Mouse (Mus musculus): Measurements from ENCODE around the gene Zyg11b. TPM values are rescaled to one million over a fixed set of nuclear protein-coding genes. Genes with fewer than 3 reads are reported as not detected.

Zyg11b gene
- total RNA-seq, 2 experiments from 2014 or later: 38.7 to 39.6 TPM

DNA sequence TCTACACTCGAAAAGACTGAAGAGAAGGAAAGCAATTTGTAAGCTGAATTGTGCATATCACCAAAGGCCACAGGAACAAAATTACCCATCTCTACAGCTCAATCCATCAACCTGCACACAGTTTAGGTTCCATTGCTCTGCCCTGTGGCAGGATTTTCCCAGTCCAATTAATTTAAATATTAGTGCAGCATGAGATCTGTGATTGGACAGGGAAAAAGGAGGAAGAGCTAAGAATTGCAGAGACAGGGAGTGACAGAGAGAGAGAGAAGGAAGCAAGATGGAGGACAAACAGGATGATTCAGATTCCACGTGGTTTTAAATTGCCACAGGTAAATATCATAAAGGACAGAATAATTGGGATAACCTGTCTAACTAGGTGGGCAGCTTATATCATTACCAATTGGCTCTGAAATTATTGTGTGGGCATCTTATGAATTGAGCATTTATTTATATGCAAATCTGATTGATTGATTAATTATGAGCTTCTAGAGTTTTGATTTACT, 108.0 kb downstream of the Zyg11b start:
- DNase-seq: no peak

GRCm38 (mm10) chr4:108182278-108182677, 118.6 kb downstream of the Zyg11b start:
- DNase-seq: no peak

Other genes starting within 250 kb of the Zyg11b start
- 10 to 100 TPM; 15.7 to 17.2 TPM for gene Podn, start 204.7 kb downstream of the Zyg11b start, total RNA-seq (2021)
- gene Scp2, start 156.1 kb downstream of the Zyg11b start, total RNA-seq (2021): 100 to 1,000 TPM; 339 to 391 TPM
- gene Echdc2, start 135.7 kb downstream of the Zyg11b start, total RNA-seq (2021): 10 to 100 TPM; 34.7 to 35.2 TPM
- gene Zyg11a, start 83.0 kb downstream of the Zyg11b start, total RNA-seq (2021): under 1 TPM in 1 of 2 experiments, not detected in 1; 0.10 TPM
- 10 to 100 TPM; 35.6 to 39.8 TPM for gene Coa7, start 27.0 kb upstream of the Zyg11b start, total RNA-seq (2021)
- not detected for gene Shisal2a, start 82.3 kb upstream of the Zyg11b start, total RNA-seq (2021)
- 1 to 10 TPM; 6.5 to 8.1 TPM for gene Gpx7, start 105.9 kb upstream of the Zyg11b start, total RNA-seq (2021)
- 10 to 100 TPM; 18.9 to 23.3 TPM for gene Tut4, start 158.3 kb upstream of the Zyg11b start, total RNA-seq (2021)